Mouse (Mus musculus) MEL (cell line): ENCODE measurements around the gene Fcamr. TPM values are rescaled to one million over a fixed set of nuclear protein-coding genes. Genes with fewer than 3 reads are reported as not detected.

Source experiments
- DNase-seq: peaks from one replicate; pipeline ENCODE4 v3.0.0; 2011; ENCODE audit warnings: low read depth, low spot score
- H3K27ac ChIP-seq: 2 replicates; pipeline ENCODE4 v1.5.1; 2012; ENCODE audit warnings: low read depth, mild to moderate bottlenecking, control low read depth, low read length, moderate library complexity; ENCODE audit not compliant: control insufficient read depth
- H3K27me3 ChIP-seq, 2 experiments: fragments of 150-350 bp in 1 of 2; sonication (generic) in 1 of 2; 2 replicates each; pipeline ENCODE4 v1.6.1; 2012; ENCODE audit warnings: low read length in 2 of 2, mild to moderate bottlenecking in 2 of 2, improper control_type of control experiment in 1 of 2, moderate library complexity in 1 of 2; ENCODE audit not compliant: insufficient read depth in 2 of 2, control insufficient read depth in 1 of 2
- H3K36me3 ChIP-seq, 2 experiments: 2 replicates each; pipeline ENCODE4 v1.6.1; 2012 to 2014; ENCODE audit warnings: low read length in 2 of 2, improper control_type of control experiment in 1 of 2, inconsistent platforms in 1 of 2, mild to moderate bottlenecking in 1 of 2; ENCODE audit not compliant: insufficient read depth in 2 of 2, control insufficient read depth in 1 of 2
- H3K4me1 ChIP-seq, 2 experiments: fragments of 150-350 bp in 1 of 2; sonication (generic) in 1 of 2; 2 replicates each; pipeline ENCODE4 v1.6.1; 2012; ENCODE audit warnings: low read length in 2 of 2, improper control_type of control experiment in 1 of 2, mild to moderate bottlenecking in 1 of 2; ENCODE audit not compliant: insufficient read depth in 2 of 2, control insufficient read depth in 1 of 2
- H3K4me3 ChIP-seq, 2 experiments: fragments of 150-350 bp in 1 of 2; sonication (generic) in 1 of 2; 2 replicates each; pipeline ENCODE4 v1.5.1; 2012; ENCODE audit warnings: low read depth in 2 of 2, low read length in 2 of 2, mild to moderate bottlenecking in 2 of 2, moderate library complexity in 2 of 2, control low read depth in 1 of 2, improper control_type of control experiment in 1 of 2; ENCODE audit not compliant: control insufficient read depth in 1 of 2, insufficient read depth in 1 of 2
- H3K79me2 ChIP-seq: 2 replicates; pipeline ENCODE4 v1.6.1; 2012; ENCODE audit warnings: mild to moderate bottlenecking, low read length, moderate library complexity; ENCODE audit not compliant: control insufficient read depth, poor library complexity, insufficient read depth
- H3K9ac ChIP-seq: 2 replicates; pipeline ENCODE4 v1.6.1; 2012; ENCODE audit warnings: low read depth, mild to moderate bottlenecking, control low read depth, low read length, moderate library complexity; ENCODE audit not compliant: control insufficient read depth, poor library complexity, severe bottlenecking
- H3K9me3 ChIP-seq: fragments of 150-350 bp; sonication (generic); replicated peaks from 2 replicates; pipeline ENCODE4 v1.6.1; 2012; ENCODE audit warnings: mild to moderate bottlenecking, low read length, improper control_type of control experiment, moderate library complexity; ENCODE audit not compliant: insufficient read depth
- CHD1 ChIP-seq: IDR thresholded peaks from 2 replicates; pipeline ENCODE4 v1.6.1; 2012; ENCODE audit warnings: low read depth, mild to moderate bottlenecking, inconsistent platforms, low read length, improper control_type of control experiment
- CHD2 ChIP-seq: IDR thresholded peaks from 2 replicates; pipeline ENCODE4 v1.6.1; 2011; ENCODE audit warnings: low read length, improper control_type of control experiment
- E2F4 ChIP-seq: IDR thresholded peaks from 2 replicates; pipeline ENCODE4 v1.6.1; 2011; ENCODE audit warnings: low read depth, low read length, improper control_type of control experiment, borderline replicate concordance
- ETS1 ChIP-seq: IDR thresholded peaks from 2 replicates; pipeline ENCODE4 v1.6.1; 2012; ENCODE audit warnings: low read depth, mild to moderate bottlenecking, inconsistent platforms, low read length, improper control_type of control experiment, moderate library complexity
- GABPA ChIP-seq: IDR thresholded peaks from 2 replicates; pipeline ENCODE4 v1.6.1; 2012; ENCODE audit warnings: low read depth, mild to moderate bottlenecking, inconsistent platforms, low read length, improper control_type of control experiment, moderate library complexity
- JUND ChIP-seq: IDR thresholded peaks from 2 replicates; pipeline ENCODE4 v1.6.1; 2011; ENCODE audit warnings: low read depth, mild to moderate bottlenecking, improper control_type of control experiment, low read length
- MAFK ChIP-seq: IDR thresholded peaks from 2 replicates; pipeline ENCODE4 v1.6.1; 2011; ENCODE audit warnings: low read depth, mild to moderate bottlenecking, low read length, improper control_type of control experiment, borderline replicate concordance
- MAX ChIP-seq: IDR thresholded peaks from 2 replicates; pipeline ENCODE4 v1.6.1; 2011; ENCODE audit warnings: low read length, improper control_type of control experiment
- MAZ ChIP-seq: IDR thresholded peaks from 2 replicates; pipeline ENCODE4 v1.6.1; 2012; ENCODE audit warnings: low read depth, mild to moderate bottlenecking, inconsistent platforms, low read length, improper control_type of control experiment
- MEF2A ChIP-seq: IDR thresholded peaks from 2 replicates; pipeline ENCODE4 v1.6.1; 2014; ENCODE audit warnings: low read depth, mild to moderate bottlenecking, inconsistent platforms, low read length, improper control_type of control experiment; ENCODE audit not compliant: poor library complexity, insufficient replicate concordance, severe bottlenecking; ENCODE audit errors: extremely low read depth
- MYB ChIP-seq: IDR thresholded peaks from 2 replicates; pipeline ENCODE4 v1.6.1; 2011; ENCODE audit warnings: mild to moderate bottlenecking, low read depth, low read length, improper control_type of control experiment
- NELFE ChIP-seq: IDR thresholded peaks from 2 replicates; pipeline ENCODE4 v1.6.1; 2011; ENCODE audit warnings: low read depth, low read length, improper control_type of control experiment
- POLR2A ChIP-seq, 2 experiments: IDR thresholded peaks; 2 replicates each; pipeline ENCODE4 v1.6.1; 2011 to 2012; ENCODE audit warnings: low read length in 2 of 2, mild to moderate bottlenecking in 2 of 2, control low read depth in 1 of 2, improper control_type of control experiment in 1 of 2, low read depth in 1 of 2, moderate library complexity in 1 of 2; ENCODE audit not compliant: control insufficient read depth in 1 of 2, insufficient read depth in 1 of 2, poor library complexity in 1 of 2
- RAD21 ChIP-seq: IDR thresholded peaks from 2 replicates; pipeline ENCODE4 v1.6.1; 2011; ENCODE audit warnings: mild to moderate bottlenecking, low read depth, low read length, improper control_type of control experiment
- RCOR1 ChIP-seq: IDR thresholded peaks from 2 replicates; pipeline ENCODE4 v1.6.1; 2012; ENCODE audit warnings: low read depth, mild to moderate bottlenecking, inconsistent platforms, low read length, improper control_type of control experiment
- SIN3A ChIP-seq: IDR thresholded peaks from 2 replicates; pipeline ENCODE4 v1.6.1; 2012; ENCODE audit warnings: low read length, improper control_type of control experiment, inconsistent platforms
- SMC3 ChIP-seq: IDR thresholded peaks from 2 replicates; pipeline ENCODE4 v1.6.1; 2011; ENCODE audit warnings: low read depth, low read length, improper control_type of control experiment
- TAL1 ChIP-seq: IDR thresholded peaks from 2 replicates; pipeline ENCODE4 v1.6.1; 2012; ENCODE audit warnings: mild to moderate bottlenecking, inconsistent platforms, low read length, moderate library complexity, mixed read lengths
- TBP ChIP-seq: IDR thresholded peaks from 2 replicates; pipeline ENCODE4 v1.8.0; 2011; ENCODE audit warnings: low read depth, low read length, improper control_type of control experiment
- TCF12 ChIP-seq: IDR thresholded peaks from 2 replicates; pipeline ENCODE4 v1.6.1; 2014; ENCODE audit warnings: low read depth, mild to moderate bottlenecking, inconsistent platforms, low read length, improper control_type of control experiment, moderate library complexity
- UBTF ChIP-seq: IDR thresholded peaks from 2 replicates; pipeline ENCODE4 v1.6.1; 2012; ENCODE audit warnings: low read depth, mild to moderate bottlenecking, inconsistent platforms, low read length, improper control_type of control experiment, moderate library complexity, borderline replicate concordance; ENCODE audit not compliant: insufficient read depth
- USF1 ChIP-seq: IDR thresholded peaks from 2 replicates; pipeline ENCODE4 v1.6.1; 2014; ENCODE audit warnings: low read depth, mild to moderate bottlenecking, inconsistent platforms, low read length, improper control_type of control experiment, moderate library complexity
- ZC3H11A ChIP-seq: IDR thresholded peaks from 2 replicates; pipeline ENCODE4 v1.6.1; 2012; ENCODE audit warnings: low read depth, mild to moderate bottlenecking, inconsistent platforms, low read length, improper control_type of control experiment
- ZMIZ1 ChIP-seq: IDR thresholded peaks from 2 replicates; pipeline ENCODE4 v1.6.1; 2012; ENCODE audit warnings: low read depth, mild to moderate bottlenecking, inconsistent platforms, low read length, improper control_type of control experiment, moderate library complexity
- polyA plus RNA-seq, 2 experiments: library from polyadenylated mRNA; stranded (reverse) in 1 of 2; unstranded in 1 of 2; fragments of >175 nt in 1 of 2; fragments of >200 nt in 1 of 2; gene quantifications; 2 replicates each; pipeline versions ENCODE4 v1.2.1 to v1.2.4; 2012; ENCODE audit warnings: low replicate concordance in 2 of 2, low read depth in 1 of 2; ENCODE audit not compliant: insufficient read length in 2 of 2, insufficient read depth in 1 of 2, missing spikeins in 1 of 2
- total RNA-seq: library from RNA; depleted of rRNA; stranded (reverse); fragments of 300-350 nt; gene quantifications from 2 replicates; pipeline ENCODE4 v1.2.3, GENCODE M21; 2012

Fcamr gene
- total and polyA plus RNA-seq, 3 experiments = not detected

GRCm38 (mm10) chr1:130767066-130767465 is 33.6 kb upstream of the Fcamr start:
- H3K27me3 ChIP-seq = peaks cover 3 to 6% of the 10 kb centered on the region in 2 experiments; a peak in 3 of 4 replicates
- DNase-seq = no peak
- no peak overlapping the region for H3K4me3 ChIP-seq
- H3K36me3 ChIP-seq = no peaks in the 10 kb centered on the region
- no peaks in the 10 kb centered on the region for H3K9me3 ChIP-seq
- H3K4me1 ChIP-seq = no peaks in the 10 kb centered on the region
- H3K79me2 ChIP-seq = no peaks in the 10 kb centered on the region
- no peak overlapping the region for H3K9ac ChIP-seq
- H3K27ac ChIP-seq = no peak overlapping the region
- TF ChIP-seq ETS1 = no peak
- no peak for TF ChIP-seq NELFE

GRCm38 (mm10) chr1:130769925-130770324 is 30.8 kb upstream of the Fcamr start:
- Histone ChIP-seq H3K27me3 (peaks cover 3 to 6% of the 10 kb centered on the region in 2 experiments), H3K79me2 (no peaks in the 10 kb centered on the region), H3K9ac (no peak overlapping the region), H3K27ac (no peak overlapping the region), H3K9me3 (no peaks in the 10 kb centered on the region), H3K4me1 (no peaks in the 10 kb centered on the region), H3K4me3 (no peak overlapping the region), H3K36me3 (no peaks in the 10 kb centered on the region)
- DNase-seq = no peak
- TF ChIP-seq ZMIZ1 = no peak
- no peak for TF ChIP-seq POLR2A (IDR thresholded peaks at IDR 0.05; ENCODE audit: control insufficient read depth in 1 of 2, insufficient read depth in 1 of 2, low read depth in 1 of 2, low read length in 2 of 2, poor library complexity in 1 of 2)
- no peak for TF ChIP-seq JUND
- no peak for TF ChIP-seq GABPA
- TF ChIP-seq MAX = no peak
- TF ChIP-seq TBP = no peak
- TF ChIP-seq MYB = no peak
- TF ChIP-seq SIN3A = no peak
- TF ChIP-seq TAL1 = no peak
- no peak for TF ChIP-seq USF1
- no peak for TF ChIP-seq CHD2
- no peak for TF ChIP-seq RCOR1

DNA sequence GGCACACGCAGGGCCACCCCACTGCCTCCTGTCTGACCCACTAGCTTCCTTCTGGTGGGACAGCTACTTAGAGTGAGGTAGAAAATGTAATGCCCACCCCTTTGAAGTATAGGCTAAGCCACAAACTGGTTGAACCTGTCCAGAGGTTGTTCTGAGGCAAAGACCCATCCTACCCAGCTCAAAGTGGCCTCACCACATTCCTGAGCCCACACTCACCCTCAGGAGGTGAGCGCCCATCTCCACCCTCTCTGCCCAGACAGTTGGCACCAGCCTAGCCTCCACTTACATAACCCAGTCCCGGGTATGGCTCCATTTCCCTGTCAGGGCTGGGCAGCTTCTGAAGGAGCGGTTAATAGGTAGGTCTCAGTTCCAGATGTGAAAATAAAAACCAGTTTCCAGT is 30.2 kb upstream of the Fcamr start:
- Histone ChIP-seq H3K4me3 (no peak overlapping the region), H3K9ac (no peak overlapping the region), H3K9me3 (no peaks in the 10 kb centered on the region), H3K4me1 (no peaks in the 10 kb centered on the region), H3K79me2 (no peaks in the 10 kb centered on the region), H3K27ac (no peak overlapping the region), H3K36me3 (no peaks in the 10 kb centered on the region), H3K27me3 (peaks cover 3 to 6% of the 10 kb centered on the region in 2 experiments)
- DNase-seq = no peak
- TF ChIP-seq E2F4 (no peak), TBP (no peak), RCOR1 (no peak), MAFK (no peak), UBTF (no peak), MAX (no peak), ZC3H11A (no peak), POLR2A (IDR thresholded peaks at IDR 0.05; ENCODE audit: control insufficient read depth in 1 of 2, insufficient read depth in 1 of 2, low read depth in 1 of 2, low read length in 2 of 2, poor library complexity in 1 of 2) (no peak), USF1 (no peak), ETS1 (no peak), CHD1 (no peak), RAD21 (no peak), SMC3 (no peak), MAZ (no peak), MYB (no peak), MEF2A (no peak), TCF12 (no peak)
